Mouse (Mus musculus) hindbrain, embryonic 16.5 days (tissue): Measurements from ENCODE around the gene Tssk3. TPM values are rescaled to one million over a fixed set of nuclear protein-coding genes. Genes with fewer than 3 reads are reported as not detected.
A peak's percentile ranks its signal among the peaks of the same experiment; 100 is the strongest.

Source experiments
- ATAC-seq: fragments of 200-750 bp; cut with Nextera tagmentation; 2 replicates; pipeline ENCODE4 v1.8.0; 2017; ENCODE audit warnings: moderate TSS enrichment, moderate library complexity
- H3K27ac ChIP-seq: fragments of 300-500 bp; sonication (generic); 2 replicates; pipeline ENCODE4 v1.5.1; 2014; ENCODE audit warnings: low read depth, mild to moderate bottlenecking, control low read depth, low read length, moderate library complexity
- H3K27me3 ChIP-seq: fragments of 300-500 bp; sonication (generic); replicated peaks from 2 replicates; pipeline ENCODE4 v1.6.1; 2014; ENCODE audit warnings: low read length; ENCODE audit not compliant: control insufficient read depth, insufficient read depth
- H3K36me3 ChIP-seq: fragments of 300-500 bp; sonication (generic); 2 replicates; pipeline ENCODE4 v1.6.1; 2014; ENCODE audit warnings: mild to moderate bottlenecking, low read length, moderate library complexity, mixed read lengths; ENCODE audit not compliant: control insufficient read depth, insufficient read depth
- H3K4me1 ChIP-seq: fragments of 300-500 bp; sonication (generic); 2 replicates; pipeline ENCODE4 v1.6.1; 2014; ENCODE audit warnings: low read depth, low read length; ENCODE audit not compliant: control insufficient read depth, insufficient read depth
- H3K4me2 ChIP-seq: fragments of 300-500 bp; sonication (generic); 2 replicates; pipeline ENCODE4 v1.6.1; 2014; ENCODE audit warnings: mild to moderate bottlenecking, low read length, control low read depth, moderate library complexity
- H3K4me3 ChIP-seq: fragments of 300-500 bp; sonication (generic); 2 replicates; pipeline ENCODE4 v1.5.1; 2014; ENCODE audit warnings: mild to moderate bottlenecking, low read length, control low read depth, moderate library complexity
- H3K9ac ChIP-seq: fragments of 300-500 bp; sonication (generic); 2 replicates; pipeline ENCODE4 v1.6.1; 2014; ENCODE audit warnings: low read depth, mild to moderate bottlenecking, control low read depth, low read length, moderate library complexity
- H3K9me3 ChIP-seq: fragments of 300-500 bp; sonication (generic); 2 replicates; pipeline ENCODE4 v1.6.1; 2014; ENCODE audit warnings: mild to moderate bottlenecking, low read length, moderate library complexity; ENCODE audit not compliant: control insufficient read depth
- WGBS: fragments of 180-500 bp; shearing (Covaris S2); extraction: QIAGEN DNeasy Blood & Tissue Kit; methylation state at CpG from one replicate; pipeline ENCODE4 v1.1.7; 2014; 5-methylcytosine and 5-hydroxymethylcytosine counted together
- polyA plus RNA-seq: library from polyadenylated mRNA; unstranded; fragments of >200 nt; fragmentation: Nextera tagmentation; extraction: Ambion mirVana; gene quantifications from 2 replicates; pipeline ENCODE4 v1.2.1, GENCODE M21; 2015

Gene Tssk3
- polyA plus RNA-seq, 1 experiment from 2014 or later: 0.79 TPM

DNA sequence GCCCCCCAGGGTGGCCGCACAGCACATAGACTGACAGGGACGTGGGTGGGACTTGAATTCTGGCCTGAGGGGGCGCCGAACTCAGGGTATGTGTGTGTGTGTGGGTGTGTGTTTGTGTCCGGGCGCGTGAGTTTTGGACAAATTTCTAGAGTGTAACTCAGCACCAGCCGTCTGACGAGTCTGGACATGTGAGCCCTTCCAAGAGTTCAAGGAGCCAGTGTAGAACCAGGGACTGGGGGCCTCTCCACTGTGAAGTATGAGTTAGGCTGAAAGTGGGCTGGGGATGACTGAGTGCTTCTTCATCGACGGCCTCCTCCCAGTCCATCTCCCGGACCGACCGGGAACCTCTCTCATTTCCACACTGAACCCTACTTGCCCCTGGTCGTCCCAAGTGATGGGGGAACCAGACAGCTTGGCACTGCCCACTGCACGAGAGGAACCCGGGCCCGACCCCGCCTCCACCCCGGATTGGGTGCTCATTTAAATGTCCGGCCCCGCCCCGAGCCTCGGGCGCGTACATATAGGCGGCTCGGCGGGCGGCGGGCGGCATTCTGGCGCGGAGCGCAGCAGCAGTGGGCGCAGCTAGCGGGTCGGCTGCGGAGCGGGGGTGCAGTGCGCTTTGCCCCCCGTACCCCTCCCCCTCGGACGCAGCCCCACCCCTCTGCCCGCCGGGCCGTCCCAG is 22.4 kb upstream of the Tssk3 start, which contains the start of gene Marcksl1:
Marcksl1 (plus strand) TSS at position 496 of the 682 bp plus-strand sequence.
- Histone ChIP-seq H3K9me3 (no peaks in the 10 kb centered on the region), H3K36me3 (peaks cover 6% of the 10 kb centered on the region), H3K4me3 (peak within 1 kb of the TSS; percentile 99), H3K9ac (peak within 1 kb of the TSS; percentile 100), H3K27me3 (no peaks in the 10 kb centered on the region), H3K27ac (peak within 1 kb of the TSS; percentile 98), H3K4me2 (peak within 1 kb of the TSS; percentile 79), H3K4me1 (peaks cover 23% of the 10 kb centered on the region)
- ATAC-seq: peak; percentile 84
- WGBS: 4% methylated on average over 47 of the region's 47 CpGs

DNA sequence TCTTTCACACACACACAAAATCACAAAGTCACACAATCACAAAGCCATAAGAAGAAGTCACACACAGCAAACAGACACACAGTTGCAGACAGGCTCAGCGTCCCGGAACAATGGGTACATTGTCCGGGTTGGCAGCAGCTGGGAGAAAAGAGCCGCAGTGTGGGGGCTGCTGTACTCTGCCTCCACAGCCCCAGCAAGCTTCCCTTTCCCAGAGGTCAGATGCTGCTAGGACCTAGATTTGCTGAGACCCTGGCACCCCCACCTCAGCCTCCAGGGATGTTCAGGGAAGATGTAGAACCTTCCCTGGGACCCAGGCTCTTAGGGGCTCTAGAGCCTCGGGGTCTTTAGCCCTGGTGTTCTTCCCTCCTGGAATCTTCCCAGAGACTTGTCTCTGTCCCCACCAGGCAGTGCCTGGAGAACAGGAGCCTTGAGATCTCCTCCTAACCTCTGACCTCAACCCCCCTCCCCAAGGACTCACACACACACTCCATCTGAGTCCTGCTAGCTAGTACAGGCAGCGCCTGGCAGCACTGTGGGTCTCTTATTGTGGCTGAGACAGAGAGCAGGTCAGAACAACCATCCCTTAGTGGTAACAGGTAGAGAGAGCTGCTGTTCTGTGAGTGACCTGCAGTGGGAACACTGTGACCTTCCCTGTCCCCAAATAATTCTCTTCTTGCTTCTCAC is 20.7 kb upstream of the Tssk3 start:
- Histone ChIP-seq H3K9me3 (no peaks in the 10 kb centered on the region), H3K27ac (peak overlapping the region; percentile 60; the same call in 1 of the 2 replicates), H3K9ac (peak overlapping the region; percentile 2; the same call in 1 of the 2 replicates), H3K4me3 (no peak overlapping the region), H3K4me1 (peaks cover 23% of the 10 kb centered on the region), H3K27me3 (no peaks in the 10 kb centered on the region), H3K36me3 (peaks cover 1% of the 10 kb centered on the region; the same call in 1 of the 2 replicates), H3K4me2 (no peak overlapping the region)
- ATAC-seq: no peak
- WGBS: 16% methylated on average over 6 of the region's 6 CpGs

DNA sequence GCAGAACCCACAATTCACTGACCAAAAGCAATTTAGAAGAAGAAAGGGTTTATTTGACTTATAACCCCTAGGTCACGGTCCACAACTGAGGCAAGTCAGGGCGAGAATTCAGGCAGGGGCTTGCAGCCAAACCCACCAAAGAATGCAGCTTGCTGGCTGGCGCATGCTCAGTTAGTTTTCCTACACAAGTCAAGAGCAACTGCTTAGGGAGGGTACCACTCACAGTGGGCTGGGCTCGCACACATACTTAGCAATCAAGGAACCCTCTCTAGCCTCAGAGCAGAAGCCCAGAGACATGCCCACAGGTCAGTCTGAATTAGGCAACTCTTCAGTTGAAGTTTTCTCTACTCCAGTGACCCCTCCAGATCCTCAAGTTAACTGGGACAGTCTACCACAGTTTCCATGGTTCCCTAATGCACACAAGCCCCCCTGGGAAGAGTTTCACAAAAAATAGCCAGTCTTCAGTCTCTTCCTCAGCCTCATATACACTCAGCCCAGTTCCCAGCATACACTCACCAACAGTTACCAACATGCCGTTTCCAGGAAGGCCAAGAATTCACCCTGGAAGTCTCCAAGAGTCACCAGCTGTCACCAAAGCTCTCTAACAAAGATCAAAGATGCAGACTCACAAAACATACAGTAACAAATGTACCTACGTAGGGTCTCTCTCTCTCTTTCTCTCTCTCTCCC is 20.0 kb upstream of the Tssk3 start:
- peak overlapping the region; percentile 60 for H3K27ac ChIP-seq
- H3K4me1 ChIP-seq: peaks cover 20% of the 10 kb centered on the region
- no peaks in the 10 kb centered on the region for H3K27me3 ChIP-seq
- no peak overlapping the region for H3K4me2 ChIP-seq
- ATAC-seq: no peak
- no peaks in the 10 kb centered on the region for H3K9me3 ChIP-seq
- no peak overlapping the region for H3K9ac ChIP-seq
- no peaks in the 10 kb centered on the region for H3K36me3 ChIP-seq
- 30% methylated on average over 6 of the region's 6 CpGs for WGBS
- H3K4me3 ChIP-seq: no peak overlapping the region

DNA sequence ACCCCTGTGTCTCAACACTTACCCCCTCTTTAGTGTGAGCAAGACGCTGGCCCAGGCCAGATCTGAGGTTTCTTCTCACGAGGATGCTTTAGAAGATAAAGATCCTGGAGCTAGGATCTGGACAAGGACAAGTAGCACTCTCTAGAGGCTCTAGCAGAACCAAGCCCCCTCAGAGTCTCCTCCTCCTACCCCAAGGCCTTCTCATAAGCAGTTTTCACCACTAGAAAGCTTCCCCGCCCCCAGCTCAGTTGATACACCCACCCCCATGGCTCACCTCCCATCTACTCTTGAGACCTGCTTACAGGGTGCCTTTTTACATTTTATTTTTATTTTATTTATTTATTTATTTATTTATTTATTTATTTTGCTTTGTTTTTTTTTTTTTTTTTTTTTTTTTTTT is 18.8 kb upstream of the Tssk3 start:
- Histone ChIP-seq H3K27me3 (no peaks in the 10 kb centered on the region), H3K4me2 (no peak overlapping the region), H3K9me3 (no peaks in the 10 kb centered on the region), H3K36me3 (no peaks in the 10 kb centered on the region), H3K27ac (no peak overlapping the region), H3K4me3 (no peak overlapping the region), H3K9ac (no peak overlapping the region), H3K4me1 (peaks cover 13% of the 10 kb centered on the region)
- 65% methylated on average over 3 of the region's 3 CpGs for WGBS
- no peak for ATAC-seq

DNA sequence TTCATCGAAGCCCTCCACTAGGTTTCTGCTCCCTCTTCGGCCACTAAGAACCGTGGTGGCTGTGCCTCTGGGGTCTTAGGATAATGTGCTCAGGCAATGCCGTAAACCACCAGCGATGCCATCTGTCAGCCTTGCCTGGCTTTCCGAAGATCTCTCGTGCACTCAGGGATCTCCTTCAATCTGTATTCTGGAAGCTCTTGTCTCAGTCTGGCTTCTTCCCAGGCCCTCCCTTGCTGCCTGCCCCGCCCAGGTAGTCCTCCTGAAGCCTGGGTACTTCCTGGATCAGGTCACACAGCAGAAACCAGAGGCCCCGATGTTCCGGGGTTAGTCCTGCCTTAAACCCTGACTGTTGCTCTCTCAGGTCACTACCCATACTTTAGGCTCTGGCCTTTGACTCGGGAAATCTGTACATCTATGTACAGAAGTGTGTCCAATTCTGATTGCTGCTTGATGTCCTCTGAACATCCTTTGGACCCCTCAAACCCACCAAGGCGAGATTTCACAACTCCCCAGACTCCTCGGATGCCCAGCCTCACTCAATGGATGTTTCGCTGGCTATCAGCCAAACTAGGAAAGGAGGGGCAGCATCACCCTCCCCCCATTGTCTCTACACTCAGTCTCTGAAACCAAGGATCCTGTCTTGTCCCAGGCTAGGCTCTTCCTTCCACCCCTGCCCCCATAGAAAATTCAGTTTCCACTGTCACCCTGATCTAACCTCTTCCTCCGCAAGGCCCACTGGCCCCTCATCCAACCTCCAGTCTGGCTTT is 18.2 kb upstream of the Tssk3 start:
- 48% methylated on average over 15 of the region's 15 CpGs for WGBS
- H3K4me1 ChIP-seq: peaks cover 13% of the 10 kb centered on the region
- no peak overlapping the region for H3K4me3 ChIP-seq
- no peak for ATAC-seq
- H3K9ac ChIP-seq: no peak overlapping the region
- no peaks in the 10 kb centered on the region for H3K27me3 ChIP-seq
- no peaks in the 10 kb centered on the region for H3K36me3 ChIP-seq
- H3K9me3 ChIP-seq: no peaks in the 10 kb centered on the region
- no peak overlapping the region for H3K4me2 ChIP-seq
- H3K27ac ChIP-seq: no peak overlapping the region

DNA sequence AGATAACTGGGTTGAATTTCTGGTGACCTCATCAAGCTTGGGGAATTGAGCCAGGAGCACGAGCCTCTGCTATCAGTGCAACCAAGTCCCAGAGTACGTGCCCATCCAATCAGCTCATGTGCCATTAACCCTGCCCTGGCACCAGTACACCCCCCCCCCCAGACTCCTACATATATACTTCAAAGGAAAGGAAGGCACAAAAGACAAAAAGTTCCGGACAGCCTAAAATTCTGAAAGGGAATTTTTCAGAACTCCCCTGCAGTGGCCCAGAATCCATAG is 17.4 kb upstream of the Tssk3 start:
- Histone ChIP-seq H3K9me3 (no peaks in the 10 kb centered on the region), H3K9ac (no peak overlapping the region), H3K4me3 (no peak overlapping the region), H3K27ac (no peak overlapping the region), H3K4me1 (peaks cover 12% of the 10 kb centered on the region), H3K36me3 (no peaks in the 10 kb centered on the region), H3K4me2 (no peak overlapping the region), H3K27me3 (no peaks in the 10 kb centered on the region)
- no peak for ATAC-seq
- 58% methylated on average over 3 of the region's 3 CpGs for WGBS

DNA sequence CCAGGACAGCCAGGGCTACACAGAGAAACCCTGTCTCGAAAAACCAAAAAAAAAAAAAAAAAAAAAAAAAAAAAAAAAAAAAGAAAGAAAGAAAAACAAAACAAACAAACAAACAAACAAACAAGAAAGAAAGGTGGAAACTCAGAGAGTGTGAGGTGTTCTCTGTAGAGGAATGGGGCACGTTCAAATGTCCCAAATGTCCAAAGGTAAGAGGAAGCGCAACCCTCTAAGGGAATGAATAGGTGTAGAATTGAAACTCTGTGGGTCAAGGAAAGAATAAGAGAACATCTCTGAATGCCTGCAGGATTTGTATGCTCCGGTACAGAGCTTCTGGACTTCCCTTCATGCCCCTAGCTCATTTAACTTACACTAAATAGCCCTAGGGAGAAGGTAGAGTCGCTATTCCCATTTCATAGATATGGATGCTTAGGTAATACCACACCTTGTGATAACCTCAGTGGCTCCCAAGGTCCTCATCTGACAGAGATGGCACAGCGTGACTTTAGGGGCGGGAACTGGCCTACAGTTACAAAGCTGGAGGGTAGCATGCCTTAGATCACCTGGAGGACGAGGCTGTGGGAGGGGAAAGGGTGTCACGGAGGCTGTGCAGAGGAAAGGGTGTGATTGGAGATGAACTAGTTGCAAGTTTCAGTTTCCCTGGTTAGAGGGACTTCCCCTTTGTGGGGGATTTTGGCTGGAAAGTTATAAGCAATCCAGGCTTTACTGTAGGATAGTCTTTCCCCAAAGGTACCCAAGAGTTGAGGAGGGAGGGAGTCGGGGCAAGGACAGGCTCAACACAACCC is 16.8 kb upstream of the Tssk3 start:
- 77% methylated on average over 9 of the region's 10 CpGs for WGBS
- Histone ChIP-seq H3K27ac (no peak overlapping the region), H3K9ac (no peak overlapping the region), H3K4me3 (no peak overlapping the region), H3K4me2 (no peak overlapping the region), H3K4me1 (peaks cover 9% of the 10 kb centered on the region), H3K9me3 (no peaks in the 10 kb centered on the region), H3K27me3 (no peaks in the 10 kb centered on the region), H3K36me3 (no peaks in the 10 kb centered on the region)
- ATAC-seq: no peak

DNA sequence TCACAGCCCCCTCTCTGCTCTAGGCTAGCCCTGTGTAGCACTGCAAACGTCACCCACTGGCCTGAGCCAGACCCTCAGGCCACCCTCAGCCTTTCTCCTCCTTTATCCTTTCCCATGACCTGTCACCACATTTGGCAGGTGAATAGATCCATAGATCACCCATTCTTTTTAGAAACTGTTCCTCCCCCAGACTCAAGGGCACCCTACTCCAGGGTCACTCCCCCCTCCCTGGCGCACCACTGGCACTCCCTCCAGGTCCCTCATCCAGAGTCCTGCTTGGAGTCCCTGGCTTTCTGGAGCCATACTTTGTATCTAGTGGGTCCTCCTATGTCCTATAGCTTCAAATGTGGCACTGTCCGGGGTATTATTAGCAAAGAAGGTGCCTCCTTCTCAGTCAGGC is 14.7 kb upstream of the Tssk3 start:
- WGBS: 78% methylated on average over 3 of the region's 3 CpGs
- no peak overlapping the region for H3K4me3 ChIP-seq
- no peak overlapping the region for H3K4me2 ChIP-seq
- peak overlapping the region; percentile 8; the same call in 1 of the 2 replicates for H3K9ac ChIP-seq
- no peak overlapping the region for H3K27ac ChIP-seq
- no peaks in the 10 kb centered on the region for H3K27me3 ChIP-seq
- no peaks in the 10 kb centered on the region for H3K9me3 ChIP-seq
- no peaks in the 10 kb centered on the region for H3K36me3 ChIP-seq
- H3K4me1 ChIP-seq: peaks cover 4% of the 10 kb centered on the region
- ATAC-seq: no peak
